Mouse (Mus musculus) neural tube, embryonic 11.5 days (tissue): ENCODE measurements around the gene Yy2. TPM values are rescaled to one million over a fixed set of nuclear protein-coding genes. Genes with fewer than 3 reads are reported as not detected.
A peak's percentile ranks its signal among the peaks of the same experiment; 100 is the strongest.

Experiments used
- ATAC-seq: fragments of 200-750 bp; cut with Nextera tagmentation; 2 replicates; pipeline ENCODE4 v1.8.0; 2017; ENCODE audit warnings: moderate number of reproducible peaks, mild to moderate bottlenecking, moderate TSS enrichment, moderate library complexity; ENCODE audit not compliant: insufficient read depth, low FRiP score, low TSS enrichment
- DNase-seq: peaks from one replicate; pipeline ENCODE4 v3.0.0-alpha.2; 2015; ENCODE audit warnings: low spot score
- H3K27ac ChIP-seq: fragments of 300-500 bp; sonication (generic); 2 replicates; pipeline ENCODE4 v1.5.1; 2014; ENCODE audit warnings: low read depth, mild to moderate bottlenecking, low read length
- H3K27me3 ChIP-seq: fragments of 300-500 bp; sonication (generic); 2 replicates; pipeline ENCODE4 v1.6.1; 2014; ENCODE audit warnings: mild to moderate bottlenecking, low read length, mixed read lengths; ENCODE audit not compliant: control insufficient read depth, insufficient read depth
- H3K36me3 ChIP-seq: fragments of 300-500 bp; sonication (generic); 2 replicates; pipeline ENCODE4 v1.6.1; 2014; ENCODE audit warnings: mild to moderate bottlenecking, low read length, moderate library complexity, mixed read lengths; ENCODE audit not compliant: control insufficient read depth, insufficient read depth
- H3K4me1 ChIP-seq: fragments of 300-500 bp; sonication (generic); 2 replicates; pipeline ENCODE4 v1.6.1; 2014; ENCODE audit warnings: low read length, mixed read lengths; ENCODE audit not compliant: control insufficient read depth, insufficient read depth
- H3K4me2 ChIP-seq: fragments of 300-500 bp; sonication (generic); 2 replicates; pipeline ENCODE4 v1.6.1; 2014; ENCODE audit warnings: low read depth, mild to moderate bottlenecking, moderate library complexity
- H3K4me3 ChIP-seq: fragments of 300-500 bp; sonication (generic); 2 replicates; pipeline ENCODE4 v1.5.1; 2014; ENCODE audit warnings: low read depth, low read length
- H3K9ac ChIP-seq: fragments of 300-500 bp; sonication (generic); 2 replicates; pipeline ENCODE4 v1.6.1; 2014; ENCODE audit warnings: mild to moderate bottlenecking, low read length
- H3K9me3 ChIP-seq: fragments of 300-500 bp; sonication (generic); 2 replicates; pipeline ENCODE4 v1.6.1; 2016; ENCODE audit warnings: low read length; ENCODE audit not compliant: control insufficient read depth
- WGBS: fragments of 180-500 bp; shearing (Covaris S2); extraction: QIAGEN DNeasy Blood & Tissue Kit; methylation state at CpG from one replicate; pipeline ENCODE4 v1.1.7; 2014; 5-methylcytosine and 5-hydroxymethylcytosine counted together
- polyA plus RNA-seq: library from polyadenylated mRNA; unstranded; fragments of >200 nt; fragmentation: Nextera tagmentation; extraction: Ambion mirVana; gene quantifications from 2 replicates; pipeline ENCODE4 v1.2.1, GENCODE M21; 2014

The Yy2 gene
- 4.5 and 7.6 TPM in 2 replicates for polyA plus RNA-seq

- Histone ChIP-seq H3K9me3 (no peaks in the 10 kb centered on the region), H3K9ac (no peak within 1 kb of the TSS), H3K4me3 (no peak within 1 kb of the TSS), H3K27me3 (no peaks in the 10 kb centered on the region), H3K27ac (no peak within 1 kb of the TSS), H3K4me1 (no peaks in the 10 kb centered on the region), H3K36me3 (no peaks in the 10 kb centered on the region), H3K4me2 (no peak within 1 kb of the TSS)
- WGBS = 84% methylated on average over 26 of the region's 26 CpGs
- DNase-seq = no peak
- no peak for ATAC-seq
These were observed at the start of gene Yy2 for GRCm38 (mm10) chrX:157568840-157569239. Gene Yy2, minus strand, starts transcription at chrX:157568985.

DNA sequence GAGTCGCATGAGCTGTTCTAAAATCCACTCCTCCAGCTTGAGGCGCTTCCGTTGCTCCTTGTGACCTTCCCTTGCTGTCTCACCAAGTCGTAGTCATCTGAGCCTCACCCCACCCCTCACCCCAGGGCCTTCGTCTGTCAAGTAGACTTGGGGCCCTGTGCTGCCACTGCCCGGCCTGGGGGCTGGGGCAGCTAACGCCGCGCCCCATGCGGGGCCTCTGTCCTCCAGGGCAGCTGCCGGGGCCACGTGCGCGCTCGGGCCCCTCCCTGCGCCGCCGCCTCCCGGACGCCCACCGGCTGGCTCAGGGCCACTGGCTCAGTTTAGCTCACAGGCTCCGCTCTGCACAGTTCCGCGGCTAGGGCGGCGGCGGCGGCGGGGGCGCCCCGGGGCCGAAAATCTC is 44.1 kb upstream of the Yy2 start:
- H3K4me3 ChIP-seq = no peak overlapping the region
- no peak overlapping the region for H3K27ac ChIP-seq
- DNase-seq (no peak), ATAC-seq (no peak)
- no peaks in the 10 kb centered on the region for H3K9me3 ChIP-seq
- no peaks in the 10 kb centered on the region for H3K4me1 ChIP-seq
- peak overlapping the region; percentile 26; the same call in 1 of the 2 replicates for H3K4me2 ChIP-seq
- 24% methylated on average over 32 of the region's 32 CpGs for WGBS
- no peaks in the 10 kb centered on the region for H3K36me3 ChIP-seq
- H3K27me3 ChIP-seq = no peaks in the 10 kb centered on the region
- no peak overlapping the region for H3K9ac ChIP-seq

- DNase-seq (peak; percentile 48), ATAC-seq (no peak)
- Histone ChIP-seq H3K4me1 (no peaks in the 10 kb centered on the region), H3K9me3 (no peaks in the 10 kb centered on the region), H3K4me2 (no peak overlapping the region), H3K9ac (no peak overlapping the region), H3K27ac (no peak overlapping the region), H3K4me3 (no peak overlapping the region), H3K27me3 (no peaks in the 10 kb centered on the region), H3K36me3 (no peaks in the 10 kb centered on the region)
- WGBS = 6% methylated on average over 3 of the region's 3 CpGs
These were observed 32.7 kb upstream of the Yy2 start for GRCm38 (mm10) chrX:157601450-157601849.

DNA sequence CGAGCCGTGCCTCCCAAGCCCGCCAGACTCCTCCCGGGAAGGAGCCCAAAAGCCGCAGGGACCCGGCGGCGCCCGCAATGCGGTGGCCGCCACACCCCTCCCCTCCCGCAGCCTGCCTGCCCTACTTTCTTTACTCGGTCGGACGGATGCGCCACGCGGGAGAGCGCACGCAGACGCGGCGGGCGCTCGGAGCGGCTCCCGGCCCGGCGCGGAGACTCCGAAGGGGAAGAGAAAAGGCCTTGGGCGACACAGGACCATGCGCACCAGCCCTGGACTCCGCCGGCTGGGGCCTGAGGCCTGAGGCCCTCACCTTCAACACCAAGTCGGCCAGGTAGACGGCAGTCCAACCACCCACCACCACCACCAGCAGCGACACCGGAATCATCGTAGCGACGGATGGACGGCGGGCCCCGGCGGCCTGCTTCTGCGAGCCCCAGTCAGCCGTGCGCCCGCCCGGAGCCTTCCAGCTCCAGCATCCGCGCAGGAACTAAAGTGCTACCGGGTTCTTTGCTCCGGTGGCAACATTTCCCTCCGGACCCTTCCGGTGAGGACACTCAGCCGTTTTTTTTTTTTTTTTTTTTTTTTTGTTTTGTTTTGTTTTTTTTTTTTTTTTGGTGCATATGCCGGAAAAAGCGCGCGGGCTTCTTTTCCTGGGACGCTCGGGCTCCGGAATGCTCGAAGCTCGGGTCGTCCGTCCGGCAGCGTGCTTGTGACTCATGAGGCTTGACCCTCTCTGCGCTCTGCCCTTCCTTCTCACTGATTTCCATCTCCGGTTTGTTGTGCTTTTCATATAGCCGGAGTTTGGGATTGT is 29.6 kb upstream of the Yy2 start, which contains the start of gene Mbtps2:
TSS of gene Mbtps2 (minus strand) at position 530 of the 811 bp plus-strand sequence.
- H3K27ac ChIP-seq = peak within 1 kb of the TSS; percentile 83
- peak; percentile 83 for ATAC-seq
- no peaks in the 10 kb centered on the region for H3K4me1 ChIP-seq
- no peaks in the 10 kb centered on the region for H3K36me3 ChIP-seq
- H3K9ac ChIP-seq = peak within 1 kb of the TSS; percentile 84
- 17% methylated on average over 68 of the region's 74 CpGs for WGBS
- peak within 1 kb of the TSS; percentile 58 for H3K4me3 ChIP-seq
- H3K4me2 ChIP-seq = peak within 1 kb of the TSS; percentile 43
- no peaks in the 10 kb centered on the region for H3K9me3 ChIP-seq
- no peaks in the 10 kb centered on the region for H3K27me3 ChIP-seq
- DNase-seq = peak; percentile 72

DNA sequence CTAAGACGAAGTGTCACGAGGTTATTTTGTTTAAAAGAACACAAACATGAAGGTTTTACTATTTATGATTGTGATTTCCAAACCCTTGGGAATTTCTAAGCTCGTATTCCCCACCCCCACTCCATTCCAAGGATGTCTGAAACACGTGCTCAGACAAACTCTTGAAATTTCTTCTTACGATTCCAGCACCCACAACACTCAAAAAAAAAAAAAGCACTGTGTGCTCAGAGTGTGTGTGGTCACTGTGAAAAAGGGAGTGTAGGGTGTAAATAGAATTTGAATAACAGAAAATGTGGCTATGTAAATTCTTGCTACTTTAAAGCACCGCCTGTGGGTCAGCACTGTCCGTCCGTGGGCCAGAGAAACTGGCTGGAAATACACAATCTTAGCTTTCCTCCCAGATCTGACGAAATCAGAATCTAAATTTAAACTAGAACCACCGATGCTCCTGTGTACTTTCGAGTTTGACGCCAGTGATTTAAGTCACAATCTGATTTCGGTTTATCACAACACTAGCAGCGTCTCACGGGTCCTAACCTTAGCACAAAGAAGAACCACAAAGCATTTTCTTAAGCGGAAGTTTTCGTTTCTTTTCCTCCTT is 28.9 kb upstream of the Yy2 start:
- Histone ChIP-seq H3K27ac (peak overlapping the region; percentile 83), H3K4me3 (peak overlapping the region; percentile 58), H3K4me1 (no peaks in the 10 kb centered on the region), H3K27me3 (no peaks in the 10 kb centered on the region), H3K4me2 (peak overlapping the region; percentile 43), H3K9ac (peak overlapping the region; percentile 84), H3K9me3 (no peaks in the 10 kb centered on the region), H3K36me3 (no peaks in the 10 kb centered on the region)
- WGBS = 16% methylated on average over 17 of the region's 17 CpGs
- no peak for DNase-seq
- peak; percentile 52; the same call in 1 of the 2 replicates for ATAC-seq

DNA sequence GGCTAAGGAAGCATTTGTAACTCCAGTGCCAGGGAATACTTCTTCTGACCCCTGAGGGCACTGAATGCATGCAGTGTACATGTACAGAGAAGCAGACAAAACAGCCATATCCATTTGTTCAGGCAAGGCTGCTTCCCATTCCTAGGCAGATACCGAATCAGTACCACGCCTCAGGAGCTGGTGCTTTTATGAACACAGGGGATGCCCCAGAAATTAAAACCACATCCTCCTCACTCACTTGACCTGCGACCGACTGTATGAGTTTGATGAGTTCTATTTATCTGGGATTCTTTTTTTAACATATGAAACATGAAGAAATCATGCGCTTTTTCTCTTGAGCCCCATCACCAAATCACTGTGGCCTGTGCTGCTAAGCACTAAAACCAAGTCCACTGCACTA is 28.0 kb upstream of the Yy2 start:
- DNase-seq (no peak), ATAC-seq (no peak)
- Histone ChIP-seq H3K9ac (no peak overlapping the region), H3K9me3 (no peaks in the 10 kb centered on the region), H3K4me2 (peak overlapping the region; percentile 3; the same call in 1 of the 2 replicates), H3K4me3 (no peak overlapping the region), H3K27me3 (no peaks in the 10 kb centered on the region), H3K36me3 (no peaks in the 10 kb centered on the region), H3K27ac (no peak overlapping the region), H3K4me1 (no peaks in the 10 kb centered on the region)
- WGBS = 80% methylated on average over 5 of the region's 5 CpGs

DNA sequence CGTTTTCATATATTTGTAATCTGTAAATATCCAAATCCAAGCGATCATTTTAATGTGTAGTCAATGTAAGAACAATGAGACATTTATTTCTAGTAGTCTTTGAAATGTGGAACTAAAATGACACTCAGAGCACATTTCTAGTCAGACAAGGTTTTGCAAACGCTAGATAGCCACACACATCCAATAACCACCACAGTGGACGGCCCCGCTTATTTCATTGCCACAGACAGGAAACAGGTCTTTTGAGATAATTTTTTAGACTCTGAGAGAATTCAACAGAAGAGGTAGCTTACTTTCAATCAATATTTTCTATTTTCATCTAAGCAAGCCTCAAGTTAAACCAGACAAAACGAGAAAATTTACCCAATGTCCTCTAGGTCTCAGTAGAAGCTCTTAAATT is 27.1 kb upstream of the Yy2 start:
- Histone ChIP-seq H3K27me3 (no peaks in the 10 kb centered on the region), H3K9ac (no peak overlapping the region), H3K27ac (no peak overlapping the region), H3K9me3 (no peaks in the 10 kb centered on the region), H3K4me2 (no peak overlapping the region), H3K4me1 (no peaks in the 10 kb centered on the region), H3K4me3 (no peak overlapping the region), H3K36me3 (no peaks in the 10 kb centered on the region)
- no peak for DNase-seq
- no peak for ATAC-seq
- 89% methylated on average over 6 of the region's 6 CpGs for WGBS

GRCm38 (mm10) chrX:157594606-157595005 is 25.8 kb upstream of the Yy2 start:
- Histone ChIP-seq H3K36me3 (no peaks in the 10 kb centered on the region), H3K4me3 (no peak overlapping the region), H3K27me3 (no peaks in the 10 kb centered on the region), H3K27ac (no peak overlapping the region), H3K4me2 (no peak overlapping the region), H3K9me3 (no peaks in the 10 kb centered on the region), H3K4me1 (no peaks in the 10 kb centered on the region), H3K9ac (no peak overlapping the region)
- ATAC-seq (no peak), DNase-seq (no peak)
- WGBS = 87% methylated on average over 2 of the region's 2 CpGs

DNA sequence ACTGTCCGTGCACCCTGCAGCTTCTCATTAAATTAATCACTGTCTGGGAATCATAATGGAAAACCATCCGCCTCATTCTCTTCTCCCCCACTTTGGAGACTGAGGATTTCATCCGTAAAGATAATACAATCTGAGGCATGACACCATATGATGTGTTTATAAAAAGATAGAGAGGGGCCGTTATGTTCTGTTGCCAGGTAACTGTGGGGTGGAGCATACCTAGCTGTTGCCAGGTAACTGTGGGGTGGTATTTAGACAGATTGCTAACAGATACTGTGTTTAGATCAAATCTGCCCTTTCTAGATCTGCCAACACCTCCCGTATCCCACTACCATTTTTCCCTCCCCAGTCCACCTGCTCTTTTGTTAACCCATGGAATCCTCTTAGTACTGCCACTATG is 18.2 kb upstream of the Yy2 start:
- H3K36me3 ChIP-seq = no peaks in the 10 kb centered on the region
- no peak overlapping the region for H3K27ac ChIP-seq
- DNase-seq = no peak
- no peaks in the 10 kb centered on the region for H3K27me3 ChIP-seq
- no peak overlapping the region for H3K4me2 ChIP-seq
- no peaks in the 10 kb centered on the region for H3K9me3 ChIP-seq
- 84% methylated on average over 5 of the region's 5 CpGs for WGBS
- H3K9ac ChIP-seq = no peak overlapping the region
- H3K4me1 ChIP-seq = no peaks in the 10 kb centered on the region
- no peak for ATAC-seq
- no peak overlapping the region for H3K4me3 ChIP-seq
